Mouse (Mus musculus): Measurements from ENCODE around the gene Gm49361.
"Not testable (repeated sequence)": the region's sequence is repeated elsewhere in the genome, so short reads cannot be mapped to it uniquely, and the experiment has no call there.

The Gm49361 gene

GRCm38 (mm10) chr14:57691316-57691715 is 54.6 kb downstream of the Gm49361 start:
- DNase-seq (ENCODE audit: low read depth, low spot score): no peak

DNA sequence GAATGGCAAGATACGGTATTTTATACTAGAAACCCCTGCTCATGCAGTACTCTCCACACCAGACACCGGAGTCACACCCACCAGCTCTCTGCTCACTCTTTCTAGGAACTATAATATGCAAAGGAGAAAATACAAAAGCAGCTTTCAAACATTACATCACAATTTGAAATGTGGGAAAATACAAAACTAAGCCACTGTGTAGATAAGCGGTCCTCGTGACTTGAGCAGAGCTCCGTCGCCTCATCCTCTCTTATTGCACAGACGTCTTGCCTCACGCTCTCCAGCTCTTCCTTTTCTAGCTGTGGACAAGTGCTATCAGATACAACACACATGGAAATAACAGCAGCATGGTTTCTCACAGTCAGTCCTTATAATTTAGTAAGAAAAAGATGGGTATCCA is 55.2 kb downstream of the Gm49361 start:
- no peak for DNase-seq (ENCODE audit: low read depth, low spot score)

GRCm38 (mm10) chr14:57688066-57688465 is 57.8 kb downstream of the Gm49361 start:
- not testable (repeated sequence) for DNase-seq (ENCODE audit: low read depth, low spot score)

DNA sequence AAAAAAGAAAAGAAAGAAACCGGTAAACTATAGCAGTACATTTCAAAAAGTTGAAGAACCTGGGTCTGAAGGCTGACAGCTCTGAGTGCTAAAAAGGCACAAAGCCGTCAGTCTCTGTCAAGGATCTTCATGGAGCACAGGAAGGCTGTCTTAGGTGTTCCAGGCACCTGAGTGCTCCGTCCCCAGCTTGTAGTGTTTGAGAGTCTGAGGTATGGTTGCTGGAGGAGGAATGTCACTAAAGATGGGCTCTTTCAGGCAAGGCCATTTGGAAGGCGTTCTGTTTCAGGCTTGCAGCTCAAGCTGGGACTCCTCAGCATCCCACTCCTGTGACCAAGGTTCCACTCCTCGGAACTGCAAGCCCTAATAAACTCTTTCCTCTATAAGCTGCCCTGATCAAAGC is 58.5 kb downstream of the Gm49361 start:
- DNase-seq (ENCODE audit: low read depth, low spot score): no peak

DNA sequence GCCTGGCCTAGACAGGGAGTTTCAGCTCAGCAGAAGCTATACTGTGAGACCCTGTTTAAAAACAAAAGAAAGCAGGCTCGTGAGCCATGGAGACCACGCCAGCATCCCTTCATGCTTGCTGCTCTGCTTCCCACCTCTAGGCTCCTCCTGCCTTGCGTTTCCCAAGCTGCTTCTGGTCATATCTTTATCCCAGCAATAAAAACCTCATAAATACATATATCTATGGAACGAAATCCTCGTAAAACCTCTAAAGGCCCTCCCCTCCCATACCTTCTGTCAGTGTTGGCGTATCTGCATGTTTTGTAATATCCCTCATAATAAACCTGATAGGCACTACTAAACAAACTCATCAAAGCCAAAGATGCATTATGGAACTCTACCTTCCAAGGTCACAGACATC is 59.3 kb downstream of the Gm49361 start:
- no peak for DNase-seq (ENCODE audit: low read depth, low spot score)

DNA sequence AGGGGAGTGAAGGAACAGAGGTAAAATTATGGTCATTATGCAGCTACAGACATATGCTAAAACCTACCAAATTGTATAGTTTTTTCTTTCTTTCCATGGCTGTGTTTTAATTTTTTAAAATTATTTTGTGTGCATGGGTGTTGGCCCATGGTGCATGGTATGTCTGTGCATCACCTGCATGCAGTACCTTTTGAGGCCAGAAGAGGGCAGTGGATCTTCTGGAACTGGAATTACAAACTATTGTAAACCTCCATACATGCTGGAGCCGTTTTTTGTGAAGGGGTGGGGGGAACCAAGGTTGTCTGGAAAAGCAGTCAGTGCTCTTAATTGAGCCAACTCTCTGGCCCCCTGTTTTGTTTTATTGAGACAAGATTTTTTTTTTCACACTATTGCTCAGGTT is 61.3 kb downstream of the Gm49361 start:
- no peak for DNase-seq (ENCODE audit: low read depth, low spot score)

DNA sequence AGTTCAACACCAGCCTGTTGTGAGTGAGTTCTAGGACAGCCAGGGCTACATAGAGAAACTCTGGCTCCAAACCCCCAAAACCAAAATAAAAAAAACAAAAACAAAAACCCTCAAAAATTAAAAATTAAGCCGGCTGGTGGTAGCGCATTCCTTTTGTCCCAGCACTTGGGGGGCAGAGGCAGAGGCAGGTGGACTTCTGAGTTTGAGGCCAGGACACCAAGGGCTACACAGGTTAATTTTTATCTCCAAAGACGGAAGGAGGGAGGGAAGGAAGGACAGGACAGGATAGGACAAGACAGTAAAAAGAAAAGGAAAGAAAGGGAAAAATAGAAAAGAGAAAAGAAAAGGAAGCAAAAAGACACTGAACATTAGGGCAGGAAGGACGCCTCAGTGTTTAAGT is 63.2 kb downstream of the Gm49361 start:
- no peak for DNase-seq (ENCODE audit: low read depth, low spot score)

- DNase-seq (ENCODE audit: low read depth, low spot score): no peak
Measured at GRCm38 (mm10) chr14:57679958-57680535, 65.9 kb downstream of the Gm49361 start.

DNA sequence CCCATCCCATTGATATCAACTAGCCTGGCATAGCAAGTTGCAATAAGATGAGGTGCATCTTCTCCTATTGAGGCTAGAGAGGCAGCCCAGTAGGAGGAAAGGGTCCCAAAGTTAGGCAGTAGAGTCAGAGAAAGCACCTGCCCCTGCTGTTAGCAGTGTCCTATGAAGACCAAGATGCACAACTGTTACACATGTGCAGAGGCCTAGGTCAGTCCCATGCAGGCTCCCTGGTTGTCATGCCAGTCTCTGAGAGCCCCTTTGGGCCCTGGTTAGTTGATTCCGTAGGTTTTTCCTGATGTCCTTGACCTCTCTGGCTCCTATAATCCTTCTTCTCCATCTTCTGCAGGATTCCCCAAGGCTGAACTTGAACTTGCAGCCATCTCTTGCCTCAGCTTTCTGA is 66.4 kb downstream of the Gm49361 start:
- no peak for DNase-seq (ENCODE audit: low read depth, low spot score)

- DNase-seq (ENCODE audit: low read depth, low spot score): no peak
Measured at GRCm38 (mm10) chr14:57675481-57675880, 70.4 kb downstream of the Gm49361 start.

DNA sequence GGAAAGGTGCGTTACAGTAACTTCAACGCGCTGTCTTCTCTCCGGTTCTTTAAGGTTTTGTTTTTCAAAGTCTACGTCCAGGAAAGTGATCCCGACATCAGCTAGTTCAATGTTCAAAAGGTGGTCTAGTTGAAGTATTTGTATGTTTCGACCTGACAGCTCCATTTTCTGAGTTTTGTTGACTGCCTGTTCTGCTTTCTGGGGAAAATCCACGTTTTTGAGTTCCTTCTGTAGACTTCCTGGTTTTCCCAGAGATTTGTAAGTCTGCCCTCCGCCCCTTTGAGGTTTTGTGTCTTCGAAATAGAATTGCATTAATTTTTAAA is 80.3 kb downstream of the Gm49361 start:
- DNase-seq (ENCODE audit: low read depth, low spot score): no peak

DNA sequence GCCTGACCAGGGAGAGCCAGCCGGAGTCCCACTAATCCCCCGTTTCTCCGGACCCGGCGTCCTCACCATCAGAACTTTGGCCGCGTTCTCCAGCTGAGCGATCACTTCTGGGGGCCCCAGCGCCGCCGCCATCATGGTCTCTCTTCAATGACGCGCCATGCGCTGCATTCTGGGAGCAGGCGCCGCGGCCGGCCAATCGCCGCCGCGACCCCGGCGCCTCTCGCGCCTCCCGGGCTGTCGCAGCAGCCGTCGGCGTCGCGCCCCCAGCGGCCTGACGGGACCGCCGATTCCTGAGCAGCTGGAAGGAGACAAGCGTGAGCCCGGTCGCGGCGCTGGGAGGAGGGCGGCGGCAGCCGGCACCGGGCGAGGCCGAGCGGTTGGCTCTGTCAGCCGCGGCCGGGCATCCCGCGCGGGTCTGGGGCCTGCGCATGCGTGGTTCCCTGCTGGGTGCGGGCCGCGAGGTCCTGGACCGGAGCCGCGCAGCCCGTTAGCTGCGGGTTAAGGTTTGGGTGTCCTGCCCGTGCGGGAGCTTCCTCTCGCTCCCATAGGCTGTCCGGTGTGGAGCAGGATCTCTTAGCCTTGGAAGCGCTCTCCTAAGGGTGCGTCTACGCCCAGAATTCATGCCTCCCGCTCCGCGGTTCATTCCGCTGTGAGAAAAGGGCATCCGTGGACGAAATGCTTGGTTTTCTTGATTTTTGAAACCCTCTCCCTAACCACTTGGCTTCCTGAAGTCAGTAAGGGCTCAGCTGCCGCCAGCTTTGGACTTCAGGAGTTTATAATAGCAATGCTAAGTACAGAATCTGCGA is 80.9 kb downstream of the Gm49361 start, which contains the start of gene Xpo4:
Gene Xpo4 (minus strand): TSS at position 609 of the 806 bp plus-strand sequence.
- DNase-seq (ENCODE audit: low read depth, low spot score): peak; percentile 53

GRCm38 (mm10) chr14:57664311-57664821 is 81.5 kb downstream of the Gm49361 start:
- DNase-seq (ENCODE audit: low read depth, low spot score): peak; percentile 9

DNA sequence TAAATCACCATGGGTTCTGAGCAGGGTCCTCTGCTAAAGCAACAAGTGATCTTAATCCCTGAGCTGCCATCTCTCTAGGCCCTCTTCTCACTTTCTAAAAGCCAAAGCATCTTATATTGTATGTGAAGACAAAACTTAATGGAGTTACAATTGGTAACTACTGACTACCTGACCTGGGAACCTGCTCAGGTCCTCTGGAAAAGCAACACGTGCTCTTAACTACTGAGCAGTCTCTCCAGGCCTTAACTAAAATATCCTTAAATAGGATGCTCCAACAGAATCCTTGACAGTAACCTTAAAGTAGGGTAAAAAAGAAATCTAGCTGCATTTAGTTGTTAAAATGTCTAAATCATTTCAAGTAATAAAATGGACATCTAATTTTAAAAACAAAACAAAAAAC is 82.3 kb downstream of the Gm49361 start:
- DNase-seq (ENCODE audit: low read depth, low spot score): no peak

GRCm38 (mm10) chr14:57658301-57658700 is 87.6 kb downstream of the Gm49361 start:
- peak; percentile 11 for DNase-seq (ENCODE audit: low read depth, low spot score)

DNA sequence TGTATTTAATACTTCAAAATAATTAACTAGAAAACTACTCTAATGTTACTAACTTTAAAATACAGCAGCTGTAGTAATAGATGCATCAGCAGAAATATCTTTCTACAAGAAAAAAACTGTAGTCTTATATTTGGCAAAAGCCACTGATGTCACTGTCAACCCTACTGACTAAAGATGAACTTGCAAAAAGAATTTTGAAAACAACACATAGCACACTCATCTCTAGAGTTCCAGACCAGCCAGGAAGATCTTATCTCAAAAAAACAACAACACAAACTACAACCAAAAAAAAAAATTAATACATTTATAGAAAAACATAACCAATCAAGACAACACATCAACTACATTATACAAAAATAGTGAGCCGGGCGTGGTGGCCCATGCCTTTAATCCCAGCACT is 88.4 kb downstream of the Gm49361 start:
- no peak for DNase-seq (ENCODE audit: low read depth, low spot score)

DNA sequence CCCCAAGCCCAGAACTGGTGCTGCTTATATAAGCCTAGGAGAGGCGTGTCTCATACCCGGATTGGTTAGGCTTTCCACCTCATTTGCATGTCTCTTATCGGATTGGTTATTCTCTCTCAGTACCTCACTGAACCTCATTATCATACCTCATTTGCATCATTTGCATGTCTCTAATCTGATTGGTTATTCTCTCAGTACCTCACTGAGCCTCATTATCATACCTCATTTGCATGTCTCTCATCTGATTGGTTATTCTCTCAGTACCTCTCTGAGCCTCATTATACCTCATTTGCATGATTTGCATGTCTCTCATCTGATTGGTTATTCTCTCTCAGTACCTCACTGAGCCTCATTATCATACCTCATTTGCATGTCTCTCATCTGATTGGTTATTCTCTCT is 89.4 kb downstream of the Gm49361 start:
- peak; percentile 14 for DNase-seq (ENCODE audit: low read depth, low spot score)

- no peak for DNase-seq (ENCODE audit: low read depth, low spot score)
Measured at GRCm38 (mm10) chr14:57649501-57649900, 96.4 kb downstream of the Gm49361 start.

GRCm38 (mm10) chr14:57646155-57646554 is 99.7 kb downstream of the Gm49361 start:
- no peak for DNase-seq (ENCODE audit: low read depth, low spot score)

DNA sequence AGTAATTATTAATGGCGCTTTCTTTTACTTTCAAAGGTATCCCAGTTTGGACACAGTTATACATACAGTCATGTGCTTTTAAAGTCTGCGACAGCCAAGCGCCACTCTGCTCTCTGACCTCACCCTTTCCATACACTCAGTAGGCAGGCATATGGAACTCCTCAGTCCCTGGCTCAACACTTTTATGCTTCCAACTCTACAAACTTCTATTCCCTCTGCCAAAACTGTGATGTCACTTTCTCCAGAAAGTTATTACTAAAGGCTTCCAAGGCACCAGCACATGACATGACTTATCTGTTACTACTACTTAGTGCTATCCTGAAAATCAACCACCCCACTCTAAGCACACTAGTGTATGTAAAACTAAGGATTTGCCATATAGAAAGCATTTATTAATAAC is 106.8 kb downstream of the Gm49361 start:
- no peak for DNase-seq (ENCODE audit: low read depth, low spot score)

- DNase-seq (ENCODE audit: low read depth, low spot score): no peak
Measured at GRCm38 (mm10) chr14:57634141-57634540, 111.8 kb downstream of the Gm49361 start.

DNA sequence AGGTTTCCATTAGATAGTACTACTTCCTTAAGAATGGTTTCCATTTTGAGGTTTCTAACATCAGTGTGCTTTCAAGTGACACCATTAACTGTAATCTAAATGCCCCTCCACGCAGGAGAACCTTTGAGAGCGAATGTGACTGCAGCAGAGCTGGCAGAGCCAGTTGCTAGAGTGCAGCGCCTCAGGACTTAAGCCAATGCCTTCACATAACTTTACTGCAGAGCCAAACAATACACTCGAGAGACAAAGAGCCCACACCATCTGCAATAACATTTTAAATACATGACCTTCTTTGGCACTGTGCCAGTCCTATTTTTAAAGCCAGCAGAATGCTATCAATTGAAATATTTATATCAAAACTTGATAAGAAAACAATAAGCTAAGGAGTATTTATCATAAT is 116.3 kb downstream of the Gm49361 start:
- no peak for DNase-seq (ENCODE audit: low read depth, low spot score)

DNA sequence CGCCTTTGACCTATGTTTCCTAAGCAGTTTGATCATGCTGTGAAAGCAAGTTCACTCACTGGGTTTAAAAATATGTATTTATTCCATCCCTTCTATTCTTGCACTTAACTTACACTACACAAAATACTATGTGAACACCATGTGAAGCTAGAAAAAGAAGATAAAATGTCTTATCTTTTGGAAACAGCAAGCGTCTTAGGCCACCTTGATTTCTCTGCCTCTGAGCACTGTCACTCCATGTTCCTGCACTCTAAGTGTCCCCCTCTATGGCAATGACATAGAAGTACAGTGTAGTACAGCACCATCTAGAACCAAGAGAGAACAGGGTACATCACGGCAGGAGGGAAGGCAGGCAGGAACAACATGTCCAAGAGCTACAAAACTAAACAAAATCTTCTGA is 123.0 kb downstream of the Gm49361 start:
- DNase-seq (ENCODE audit: low read depth, low spot score): no peak

Measured in WW6 (cell line).